ENCODE assay signal across 8 mouse cellular contexts in genomic region chr7:113368746-113369619, GRCm38 (mm10). TPM values are rescaled to one million over a fixed set of nuclear protein-coding genes. Genes with fewer than 3 reads are reported as not detected.
DNase-seq lines count a peak whose midpoint lies in the region; ATAC-seq lines count a peak whose summit lies in the region.

Gene Btbd10 (minus strand): TSS chr7:113369392.

- H3K4me3 ChIP-seq in hindbrain, embryonic 14.5 days (replicated peaks; ENCODE audit: low read length) = peak within 1 kb of the TSS; percentile 90

- no peaks in the 10 kb centered on the region for H3K27me3 ChIP-seq in hindbrain, embryonic 14.5 days (ENCODE audit: control insufficient read depth, insufficient read depth, low read length)

- no peaks in the 10 kb centered on the region for H3K9me3 ChIP-seq in hindbrain, embryonic 14.5 days (ENCODE audit: control insufficient read depth, low read length)

- WGBS in hindbrain, embryonic 14.5 days = under 1% methylated on average over 62 of the region's 64 CpGs

- H3K27ac ChIP-seq in hindbrain, embryonic 14.5 days = peak within 1 kb of the TSS; percentile 90

- peaks cover 19% of the 10 kb centered on the region for H3K4me1 ChIP-seq in hindbrain, embryonic 14.5 days (replicated peaks; ENCODE audit: control insufficient read depth, insufficient read depth, low read length)

- H3K36me3 ChIP-seq in hindbrain, embryonic 14.5 days (replicated peaks; ENCODE audit: control insufficient read depth, insufficient read depth) = no peaks in the 10 kb centered on the region

- H3K9ac ChIP-seq in hindbrain, embryonic 14.5 days = peak within 1 kb of the TSS; percentile 91

- peak within 1 kb of the TSS; percentile 85 for H3K4me2 ChIP-seq in hindbrain, embryonic 14.5 days (replicated peaks)

- DNase-seq in R1 (ENCODE audit: low read depth, low spot score) = peak; percentile 99
- peak; percentile 96 to 98 for DNase-seq in cerebellum, postnatal 25 days
- DNase-seq in frontal cortex, postnatal 25 days (ENCODE audit: low spot score in 2 of 2) = peak; percentile 93 to 96
- DNase-seq in hindbrain, embryonic 14.5 days (ENCODE audit: low spot score) = peak; percentile 99
- peak; percentile 95 for DNase-seq in layer of hippocampus, postnatal 36 days
- peak; percentile 99 for DNase-seq in lung, postnatal 36 days
- DNase-seq in retina, postnatal 1 day = peak; percentile 99
- DNase-seq in urinary bladder, adult 18-20 months (ENCODE audit: low spot score in 2 of 2) = peak; percentile 96 to 99

- ATAC-seq in hindbrain, embryonic 14.5 days (ENCODE audit: low FRiP score) = peak; percentile 99

RNA-seq across cellular contexts. Expression of gene Btbd10, which starts in this region (rescaled TPM):
- 81.8 and 89.0 TPM in 2 replicates for polyA plus RNA-seq in hindbrain, embryonic 14.5 days (2014; fragmentation: Nextera tagmentation; extraction: Ambion mirVana)
- total RNA-seq in layer of hippocampus, postnatal 36 days (2021) = 10 to 100 TPM; 59.1 to 63.0 TPM

Comparison
In these comparisons a context has a peak if more than half of its experiments do, and no peak if none do; other contexts are left out.
1. Peak in every context shown above with its lines: DNase-seq, ATAC-seq, H3K4me3 ChIP-seq and H3K27ac ChIP-seq.